Comparison of ENCODE assay signal across 10 mouse cellular contexts in the genomic region with DNA sequence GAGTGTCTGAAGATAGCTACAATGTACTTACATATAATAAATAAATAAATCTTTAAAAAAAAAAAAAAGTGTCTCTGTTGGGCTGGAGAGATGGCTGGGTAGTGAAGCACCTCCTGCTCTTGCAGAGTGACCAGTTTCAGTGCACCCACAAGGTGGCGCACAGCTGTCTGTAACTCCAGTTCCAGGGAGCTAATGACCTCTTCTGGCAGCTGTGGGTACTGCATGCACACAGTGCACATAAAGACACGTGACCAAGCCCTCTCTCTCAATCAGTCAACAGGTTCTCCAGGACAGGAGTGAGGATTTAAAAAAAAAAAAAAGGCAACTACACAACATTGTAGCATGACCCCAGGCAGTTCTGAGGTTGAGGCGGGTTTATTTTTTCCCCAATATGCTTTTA. TPM values are rescaled to one million over a fixed set of nuclear protein-coding genes. Genes with fewer than 3 reads are reported as not detected.
DNase-seq lines count a peak whose midpoint lies in the region; ATAC-seq and TF ChIP-seq lines count a peak whose summit lies in the region.
"Had no signal": no experiment of that assay in that cellular context is flagged by ENCODE, and none has a peak within 500 bp of the region (broad histone marks: within the 10 kb centered on the region; RNA-seq: fewer than 3 reads in every experiment).

No protein-coding gene starts in this region.

- no peak overlapping the region for H3K4me2 ChIP-seq in heart, postnatal 0 days (ENCODE audit: low read depth, low read length)
- H3K4me2 ChIP-seq: embryonic facial prominence, embryonic 13.5 days; lung, embryonic 15.5 days had no signal

- WGBS in heart, postnatal 0 days: 78% methylated on average over 3 of the region's 3 CpGs
- WGBS in heart, embryonic 10.5 days: 79% methylated on average over 3 of the region's 3 CpGs
- 86% methylated on average over 3 of the region's 3 CpGs for WGBS in small intestine, adult 2 months

- no peaks in the 10 kb centered on the region for H3K4me1 ChIP-seq in heart, postnatal 0 days (ENCODE audit: control insufficient read depth, insufficient read depth)
- H3K4me1 ChIP-seq in heart, embryonic 10.5 days: no peaks in the 10 kb centered on the region
- H3K4me1 ChIP-seq in ES-E14 (ENCODE audit: control insufficient read depth in 2 of 2, insufficient read depth in 2 of 2, low read length in 2 of 2, poor library complexity in 1 of 2): no peaks in the 10 kb centered on the region
- no peaks in the 10 kb centered on the region for H3K4me1 ChIP-seq in small intestine, adult 2 months (ENCODE audit: control insufficient read depth, insufficient read depth, insufficient read length, low read length)
- H3K4me1 ChIP-seq: embryonic facial prominence, embryonic 13.5 days; lung, embryonic 15.5 days had no signal

- no peak overlapping the region for H3K27ac ChIP-seq in heart, postnatal 0 days (ENCODE audit: low read depth)
- H3K27ac ChIP-seq in heart, embryonic 10.5 days: no peak overlapping the region
- no peak overlapping the region for H3K27ac ChIP-seq in ES-E14 (ENCODE audit: insufficient read depth, low read depth, low read length, poor library complexity, severe bottlenecking)
- no peak overlapping the region for H3K27ac ChIP-seq in small intestine, adult 2 months (ENCODE audit: insufficient read depth, low read depth, low read length)
- H3K27ac ChIP-seq: embryonic facial prominence, embryonic 13.5 days; lung, embryonic 15.5 days had no signal

- TF ChIP-seq EP300 in heart, postnatal 0 days (IDR thresholded peaks at IDR 0.05; ENCODE audit: low read depth): no peak

- H3K36me3 ChIP-seq in heart, postnatal 0 days (replicated peaks; ENCODE audit: control insufficient read depth, insufficient read depth, low read length): no peaks in the 10 kb centered on the region
- no peaks in the 10 kb centered on the region for H3K36me3 ChIP-seq in heart, embryonic 10.5 days
- no peaks in the 10 kb centered on the region for H3K36me3 ChIP-seq in ES-E14 (ENCODE audit: control insufficient read depth, insufficient read depth, low read length, poor library complexity, severe bottlenecking)
- no peaks in the 10 kb centered on the region for H3K36me3 ChIP-seq in small intestine, adult 2 months (ENCODE audit: control insufficient read depth, insufficient read depth, low read length)
- H3K36me3 ChIP-seq: embryonic facial prominence, embryonic 13.5 days; lung, embryonic 15.5 days had no signal

- peak; percentile 47 for TF ChIP-seq CTCF in heart, postnatal 0 days (IDR thresholded peaks at IDR 0.05; ENCODE audit: low read depth)
- TF ChIP-seq CTCF in small intestine, adult 2 months (IDR thresholded peaks at IDR 0.05; ENCODE audit: extremely low read depth, insufficient read length, insufficient replicate concordance, low read depth, low read length): peak; percentile 38; the same call in 1 of the 2 replicates

- no peak for DNase-seq in heart, postnatal 0 days (ENCODE audit: low spot score)
- no peak for DNase-seq in heart, embryonic 10.5 days (ENCODE audit: low spot score)
- DNase-seq in 3134 (ENCODE audit: extremely low read depth, insufficient read length, low spot score) (peak; percentile 24), ES-E14 (ENCODE audit: low read depth, low spot score) (peak; percentile 95)
- no peak for DNase-seq in urinary bladder, postnatal 4 days (ENCODE audit: low spot score in 2 of 2)

- no peak overlapping the region for H3K9ac ChIP-seq in heart, postnatal 0 days (replicated peaks; ENCODE audit: low read depth, low read length)
- H3K9ac ChIP-seq in ES-E14 (ENCODE audit: insufficient read depth, low read depth, low read length, poor library complexity, severe bottlenecking): no peak overlapping the region
- H3K9ac ChIP-seq: embryonic facial prominence, embryonic 13.5 days; lung, embryonic 15.5 days had no signal

- H3K9me3 ChIP-seq in heart, postnatal 0 days (replicated peaks; ENCODE audit: control insufficient read depth, low read length): 0 out of 2 replicates have a peak, but pooled peaks cover 3% of the 10 kb centered on the region
- H3K9me3 ChIP-seq in heart, embryonic 10.5 days: no peaks in the 10 kb centered on the region
- no peaks in the 10 kb centered on the region for H3K9me3 ChIP-seq in ES-E14 (ENCODE audit: control insufficient read depth, insufficient read depth, low read depth, low read length)
- H3K9me3 ChIP-seq: embryonic facial prominence, embryonic 13.5 days; lung, embryonic 15.5 days had no signal

- no peak for TF ChIP-seq POLR2A in small intestine, adult 2 months (IDR thresholded peaks at IDR 0.05; ENCODE audit: low read depth, low read length)

- no peak for ATAC-seq in heart, postnatal 0 days (ENCODE audit: insufficient read depth, low read depth)
- ATAC-seq in erythroid progenitor cell, adult 5-6 weeks (replicated peaks; ENCODE audit: low FRiP score, poor library complexity, severe bottlenecking): peak; percentile 65
- ATAC-seq in inflammation-experienced regulatory T-cells, adult 6 months: no peak

- H3K4me3 ChIP-seq in heart, postnatal 0 days (ENCODE audit: low read depth, low read length): no peak overlapping the region
- no peak overlapping the region for H3K4me3 ChIP-seq in heart, embryonic 10.5 days
- no peak overlapping the region for H3K4me3 ChIP-seq in ES-E14 (ENCODE audit: insufficient read depth in 1 of 2, low read depth in 1 of 2, low read length in 2 of 2, poor library complexity in 1 of 2, severe bottlenecking in 1 of 2)
- H3K4me3 ChIP-seq in small intestine, adult 2 months (ENCODE audit: low read depth, low read length): no peak overlapping the region
- H3K4me3 ChIP-seq: embryonic facial prominence, embryonic 13.5 days; lung, embryonic 15.5 days had no signal

- H3K27me3 ChIP-seq in heart, postnatal 0 days (ENCODE audit: control insufficient read depth, insufficient read depth, low read length): no peaks in the 10 kb centered on the region
- no peaks in the 10 kb centered on the region for H3K27me3 ChIP-seq in heart, embryonic 10.5 days (ENCODE audit: insufficient read depth, poor library complexity, severe bottlenecking)
- H3K27me3 ChIP-seq in small intestine, adult 2 months (ENCODE audit: control insufficient read depth, insufficient read depth, low read length): no peaks in the 10 kb centered on the region
- H3K27me3 ChIP-seq: embryonic facial prominence, embryonic 13.5 days; lung, embryonic 15.5 days had no signal

- in situ Hi-C loops in ES-E14 (cut with MboI; ENCODE audit: low sequenced_read_pairs in 2 of 2, unreplicated experiment in 2 of 2): no loop called here

TF ChIP-seq in ES-E14, 5 proteins besides CTCF, POLR2A, EP300 and RAD21:
- TF ChIP-seq CHD2 (IDR thresholded peaks at IDR 0.05; ENCODE audit: low read depth, low read length): no peak
- no peak for TF ChIP-seq MAFK (IDR thresholded peaks at IDR 0.05; ENCODE audit: insufficient read depth, low read depth, low read length)
- peak; percentile 78 for TF ChIP-seq ZC3H11A (IDR thresholded peaks at IDR 0.05; ENCODE audit: borderline replicate concordance, low read depth, low read length)
- peak; percentile 88 for TF ChIP-seq ZNF384 (IDR thresholded peaks at IDR 0.05; ENCODE audit: low read depth, low read length)
- no peak for TF ChIP-seq HCFC1 (IDR thresholded peaks at IDR 0.05; ENCODE audit: borderline replicate concordance, insufficient read depth, low read length)
TF ChIP-seq in ES-E14: peak in this region for 2.

RNA-seq across cellular contexts. Expression of a gene that starts 17.8 kb away (rescaled TPM):
- total RNA-seq in heart, postnatal 0 days (2014; rRNA removed; ENCODE audit: low replicate concordance): 6.0 and 8.4 TPM in 2 replicates
- 8.8 and 10.4 TPM in 2 replicates for polyA plus RNA-seq in heart, postnatal 0 days (2015; fragmentation: Nextera tagmentation; extraction: Ambion mirVana)
- polyA plus RNA-seq in heart, embryonic 10.5 days (2016; fragmentation: Nextera tagmentation; extraction: Ambion mirVana): 16.9 and 17.7 TPM in 2 replicates
- 5.4 and 7.1 TPM in 2 replicates for total RNA-seq in ES-E14 (2012; rRNA removed)
- total RNA-seq in erythroid progenitor cell, adult 5-6 weeks (2015; ENCODE audit: low replicate concordance): 20.5 and 25.9 TPM in 2 replicates
- total RNA-seq in erythroid progenitor cell, adult 5-6 weeks (2017; ENCODE audit: low replicate concordance): 26.8 and 28.1 TPM in 2 replicates
- 0.88 and 1.3 TPM in 2 replicates for polyA plus RNA-seq in small intestine, adult 2 months (2012; rRNA removed)
- 10 to 100 TPM; 14.7 to 19.7 (median 18.6) TPM for polyA plus RNA-seq in inflammation-experienced regulatory T-cells, adult 6 months (2017; shearing (Covaris generic))

Comparison
In these comparisons a context has a peak if more than half of its experiments do, and no peak if none do; other contexts are left out.
1. DNase-seq: peak in 3134 (single experiment) and ES-E14 (single experiment); none in heart, postnatal 0 days (single experiment), heart, embryonic 10.5 days (single experiment) and urinary bladder, postnatal 4 days (0 of 2).